Mouse (Mus musculus) heart, postnatal 36 days (tissue): Measurements from ENCODE around the gene Olfr1425. TPM values are rescaled to one million over a fixed set of nuclear protein-coding genes. Genes with fewer than 3 reads are reported as not detected.
"Not testable (repeated sequence)": the region's sequence is repeated elsewhere in the genome, so short reads cannot be mapped to it uniquely, and the experiment has no call there.

ENCODE experiments used
- DNase-seq, 2 experiments: peaks; one replicate each; pipeline ENCODE4 v3.0.0; 2021 to 2022
- intact Hi-C: fragments of 180-260 bp; cut with DNase I; formaldehyde crosslinking; loops from one replicate; pipeline ENCODE4 v1.15.1; 2025
- total RNA-seq, 2 experiments: library from RNA; stranded (reverse); gene quantifications; 2 replicates each; pipeline ENCODE4 v1.2.3; 2021

The Olfr1425 gene
- not detected for total RNA-seq

DNA sequence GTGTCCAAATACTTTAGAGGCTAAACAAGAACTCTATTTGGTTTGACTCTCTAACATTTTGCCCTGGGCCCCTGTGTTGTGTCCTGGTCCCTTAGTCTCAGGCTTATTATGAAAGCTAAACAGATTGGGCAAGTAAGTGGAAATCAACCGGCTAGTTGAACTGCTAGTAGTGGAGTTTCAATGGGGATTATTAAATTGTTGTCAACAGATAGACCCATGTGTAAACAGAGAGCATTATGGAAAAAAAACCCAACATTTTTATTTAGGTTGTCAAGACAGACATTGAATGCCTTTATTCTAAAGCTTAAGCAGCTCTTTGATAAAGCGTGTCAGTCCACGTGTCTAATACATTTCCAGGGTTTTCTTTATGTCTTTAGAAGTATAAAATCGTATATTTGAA is at the start of gene Olfr1425:
Olfr1425 (minus strand) TSS at position 101 of the 400 bp plus-strand sequence.
- intact Hi-C loops, result not testable (repeated sequence)

DNA sequence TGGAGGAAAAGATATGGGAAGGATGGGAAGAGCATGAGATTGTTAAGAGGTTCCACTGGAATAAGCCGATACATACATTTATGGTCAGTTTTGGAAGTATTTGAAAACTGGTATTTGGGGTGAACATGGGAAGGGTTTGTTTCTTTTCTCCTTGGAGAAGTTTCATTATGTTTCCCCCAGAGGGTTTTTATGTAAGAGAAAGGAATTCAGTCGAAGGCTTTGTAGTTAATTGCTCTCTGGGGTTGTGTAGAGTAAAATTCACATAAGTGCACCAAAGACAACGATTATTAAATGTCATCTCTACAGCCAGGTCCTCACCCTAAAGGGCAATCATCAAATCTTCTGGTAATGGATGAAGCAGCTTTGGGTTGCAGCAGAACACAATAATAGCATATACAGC is 45.6 kb upstream of the Olfr1425 start, which contains the start of gene Olfr76:
Olfr76 (minus strand) TSS at position 101 of the 400 bp plus-strand sequence.
- no peak for DNase-seq
- intact Hi-C loops, result no loop called here

More for the DNA sequence above, at the start of gene Olfr1425:
- not testable (repeated sequence) for DNase-seq

DNA sequence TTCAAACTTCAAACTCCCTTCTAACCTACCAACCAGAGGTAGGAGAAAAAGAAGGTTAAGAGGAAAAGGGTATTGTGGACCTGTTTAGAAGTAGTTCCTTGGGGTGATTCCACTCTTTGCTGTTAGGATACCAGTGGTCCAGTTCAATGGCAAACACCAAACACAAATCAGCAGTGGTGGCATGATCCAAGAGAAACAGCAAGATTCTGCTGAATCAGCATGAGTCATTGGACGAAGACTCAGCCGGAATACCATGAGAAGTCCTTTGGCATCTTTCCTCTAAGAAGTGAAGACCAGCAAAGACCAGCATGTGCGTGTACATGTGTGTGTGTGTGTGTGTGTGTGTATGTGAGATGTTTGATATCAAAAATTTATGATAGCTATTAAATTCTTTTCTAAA is 38.9 kb upstream of the Olfr1425 start:
- intact Hi-C loops, result no loop called here

DNA sequence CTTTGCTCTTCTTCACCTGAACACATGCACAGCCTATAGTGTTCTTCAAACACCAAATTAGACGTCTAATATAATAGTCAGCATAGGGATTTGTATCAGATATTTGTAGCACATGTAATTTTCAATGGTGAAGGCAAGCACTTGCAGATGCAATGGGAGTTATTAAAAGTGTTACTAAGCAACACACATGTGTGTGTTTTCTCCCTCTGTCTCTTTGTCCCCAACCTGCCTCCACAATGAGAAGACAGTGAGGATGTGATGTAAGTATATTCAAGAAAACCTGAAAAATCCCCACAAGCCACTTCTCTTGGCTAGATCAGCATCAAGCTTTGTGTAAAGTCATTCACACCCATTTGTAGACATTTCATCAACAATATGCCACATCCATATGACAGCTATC is 38.3 kb upstream of the Olfr1425 start, which contains the start of gene Olfr1428:
Olfr1428 (minus strand) TSS at position 101 of the 400 bp plus-strand sequence.
- intact Hi-C loops, result no loop called here
- DNase-seq, result no peak

More for the DNA sequence above, 38.9 kb upstream of the Olfr1425 start:
- no peak for DNase-seq

DNA sequence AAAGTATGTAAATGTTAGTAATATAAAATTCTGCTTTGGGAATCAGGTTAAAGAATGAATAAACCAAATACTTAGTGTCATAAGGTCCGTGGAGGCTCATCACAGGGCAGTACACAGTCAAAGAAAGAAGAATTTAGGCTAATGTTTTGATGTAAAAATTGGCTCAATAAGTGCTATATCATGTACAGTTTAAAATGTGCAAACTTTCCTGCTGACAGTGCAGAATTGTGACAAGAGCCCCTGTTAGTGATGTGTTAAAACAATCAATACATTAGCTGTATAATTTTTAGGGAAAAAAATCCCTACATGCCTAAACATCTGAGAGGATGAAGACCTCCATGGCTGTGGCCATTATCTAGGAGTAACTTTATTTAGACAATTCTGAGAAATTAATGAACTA is 36.3 kb upstream of the Olfr1425 start:
- DNase-seq, result no peak
- intact Hi-C loops, result no loop called here

DNA sequence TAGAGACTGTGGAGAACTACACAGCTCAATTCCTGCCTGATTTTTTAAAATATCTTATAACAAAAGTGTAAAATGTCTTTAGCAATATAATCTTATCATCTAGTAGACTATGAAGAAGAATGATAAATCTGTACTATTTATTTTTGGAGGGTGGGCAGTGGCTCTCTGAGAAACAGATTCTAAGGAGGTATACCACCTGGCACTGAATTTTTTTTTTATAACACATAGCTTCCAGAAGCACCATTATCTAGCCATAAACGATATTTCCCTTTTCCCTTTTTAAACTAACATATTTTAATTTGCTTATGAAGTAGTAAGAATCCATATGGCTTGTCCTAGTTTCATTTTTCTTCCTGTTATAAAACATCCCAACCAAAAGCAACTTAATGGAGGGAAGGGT is 27.0 kb upstream of the Olfr1425 start:
- no peak for DNase-seq
- intact Hi-C loops, result no loop called here

DNA sequence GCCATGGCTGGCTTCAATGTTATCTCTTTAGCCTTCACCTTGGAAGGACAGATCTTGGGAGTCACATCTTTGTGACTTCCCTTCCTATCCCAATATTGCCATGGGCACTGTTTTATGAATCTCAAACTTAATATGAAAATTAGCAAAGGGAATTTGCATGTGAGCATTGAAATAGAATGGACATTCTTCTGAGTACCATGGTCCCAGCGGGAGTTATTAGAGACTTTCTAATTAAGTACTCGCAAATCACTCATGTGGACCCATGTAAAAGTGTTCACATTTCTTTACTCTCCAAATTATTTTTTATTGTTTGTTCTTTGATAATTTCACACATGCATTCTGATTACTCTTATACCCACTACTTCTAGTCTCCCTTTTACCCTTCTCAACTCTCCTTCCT is 25.7 kb upstream of the Olfr1425 start, which contains the start of gene Olfr1427:
Olfr1427 (minus strand) TSS at position 101 of the 400 bp plus-strand sequence.
- intact Hi-C loops, result no loop called here

DNA sequence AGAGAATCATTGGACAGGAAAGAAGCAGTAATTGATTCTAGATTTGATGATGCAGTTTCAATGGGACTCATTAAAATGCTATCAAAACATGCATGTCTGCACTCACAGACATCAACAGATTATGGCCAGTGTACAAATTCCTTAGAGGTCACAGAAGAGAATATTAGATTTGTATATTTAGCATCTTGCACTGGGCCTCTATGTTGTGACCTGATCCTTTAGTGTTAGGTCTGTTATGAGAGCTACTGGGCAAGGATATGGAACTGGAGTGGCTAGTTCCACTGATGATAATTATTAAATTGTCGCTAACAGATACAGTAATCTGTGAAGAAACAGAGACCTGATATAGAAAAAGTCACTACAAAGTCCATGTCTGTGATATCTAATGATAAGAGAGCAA is 14.4 kb upstream of the Olfr1425 start, which contains the start of gene Olfr1426:
Olfr1426 (minus strand) TSS at position 101 of the 400 bp plus-strand sequence.
- intact Hi-C loops, result no loop called here

More for the DNA sequence above, 25.7 kb upstream of the Olfr1425 start, which contains the start of gene Olfr1427:
- DNase-seq, result no peak

DNA sequence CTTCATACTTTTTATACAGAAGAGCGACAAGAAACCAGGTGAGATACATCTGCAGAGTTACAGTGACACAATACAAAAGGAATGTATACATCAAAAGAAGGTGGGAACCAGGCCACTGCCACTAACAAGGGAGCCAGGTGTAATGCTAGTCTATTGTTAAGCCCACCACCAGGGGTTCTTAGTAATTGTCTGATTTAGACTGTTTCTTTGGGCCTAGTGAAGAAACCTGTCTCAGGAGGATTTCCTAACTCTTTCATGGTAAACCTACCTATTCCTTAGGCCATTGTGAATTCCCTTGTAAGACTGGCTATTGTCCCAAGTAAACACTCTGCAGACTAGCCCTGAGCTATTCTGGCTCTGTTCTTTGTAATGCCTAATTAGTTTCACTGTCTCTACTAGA is 8.0 kb downstream of the Olfr1425 start:
- intact Hi-C loops, DNase-seq: not testable (repeated sequence)

More for the DNA sequence above, 14.4 kb upstream of the Olfr1425 start, which contains the start of gene Olfr1426:
- no peak for DNase-seq

DNA sequence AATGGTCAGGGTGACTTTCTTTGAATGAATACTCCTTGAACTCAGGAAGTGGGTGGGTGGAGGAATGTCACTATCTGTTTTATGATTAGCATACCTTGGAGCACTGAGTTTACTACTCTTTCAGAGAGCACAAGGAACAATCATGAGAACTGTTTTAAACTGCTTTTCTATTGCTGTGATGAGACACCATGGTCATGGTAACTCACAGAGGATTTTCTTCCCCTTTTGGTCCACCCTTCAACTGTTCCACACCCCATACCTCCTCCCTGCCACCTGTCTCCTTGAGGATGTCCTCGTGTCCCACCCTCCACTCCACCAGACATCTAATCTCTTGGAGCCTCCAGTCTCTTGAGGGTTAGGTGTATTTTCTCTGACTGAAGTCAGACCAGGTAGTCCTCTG is 9.7 kb downstream of the Olfr1425 start:
- DNase-seq, intact Hi-C loops: not testable (repeated sequence)

DNA sequence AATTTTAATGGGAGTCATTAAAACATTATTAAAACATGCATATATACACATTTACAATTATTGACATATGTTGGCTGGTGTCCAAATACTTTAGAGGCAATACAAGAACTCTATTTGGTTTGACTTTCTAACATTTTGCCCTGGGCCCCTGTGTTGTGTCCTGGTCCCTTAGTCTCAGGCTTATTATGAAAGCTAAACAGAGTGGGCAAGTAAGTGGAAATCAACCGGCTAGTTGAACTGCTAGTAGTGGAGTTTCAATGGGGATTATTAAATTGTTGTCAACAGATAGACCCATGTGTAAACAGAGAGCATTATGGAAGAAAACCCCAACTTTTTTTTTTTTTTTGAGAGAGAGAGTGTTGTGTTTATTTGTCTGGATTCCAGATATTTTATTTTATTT is 14.9 kb downstream of the Olfr1425 start, which contains the start of gene Olfr1424:
Olfr1424 (minus strand) TSS at position 101 of the 400 bp plus-strand sequence.
- DNase-seq, intact Hi-C loops: not testable (repeated sequence)

DNA sequence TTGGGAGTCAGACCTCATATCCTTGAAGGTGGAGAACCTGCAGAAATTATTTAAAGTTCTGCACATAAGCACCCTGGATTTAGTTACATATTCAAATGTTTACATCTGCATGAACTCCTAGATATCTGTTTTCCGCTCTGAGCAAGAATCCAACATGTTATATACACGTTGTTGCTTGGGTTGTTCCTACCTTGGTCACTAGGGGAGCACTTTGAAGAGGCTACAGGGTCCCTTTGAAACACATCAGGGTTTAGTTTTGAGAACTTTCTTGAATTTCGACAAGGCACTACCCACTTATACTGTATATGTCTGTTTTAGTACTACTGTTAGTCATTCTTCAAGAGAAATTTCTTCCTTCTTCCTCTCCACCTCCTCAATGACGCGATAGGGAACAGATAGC is 34.4 kb downstream of the Olfr1425 start:
- DNase-seq, result no peak
- intact Hi-C loops, result no loop called here

DNA sequence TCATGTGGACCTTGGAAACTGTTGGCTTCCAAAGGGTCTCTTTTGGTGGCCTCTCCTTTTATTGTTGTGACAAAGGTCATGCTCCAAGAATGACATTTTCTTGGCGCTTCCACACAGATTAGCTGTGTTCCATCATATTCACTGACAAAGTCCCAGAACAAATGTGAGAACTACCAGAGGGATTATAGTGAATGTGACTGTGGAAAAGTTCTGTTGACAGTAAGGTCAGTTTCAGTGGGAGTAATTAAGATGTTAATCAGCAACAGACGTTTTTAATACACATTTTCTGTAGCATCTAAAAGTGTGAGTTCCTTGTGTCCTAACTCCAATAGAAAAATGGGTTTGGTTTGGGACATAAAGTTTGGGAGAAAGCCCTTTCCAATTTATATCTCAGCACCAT is 36.3 kb downstream of the Olfr1425 start, which contains the start of gene Olfr1423:
Olfr1423 (minus strand) TSS at position 101 of the 400 bp plus-strand sequence.
- intact Hi-C loops, result no loop called here

DNA sequence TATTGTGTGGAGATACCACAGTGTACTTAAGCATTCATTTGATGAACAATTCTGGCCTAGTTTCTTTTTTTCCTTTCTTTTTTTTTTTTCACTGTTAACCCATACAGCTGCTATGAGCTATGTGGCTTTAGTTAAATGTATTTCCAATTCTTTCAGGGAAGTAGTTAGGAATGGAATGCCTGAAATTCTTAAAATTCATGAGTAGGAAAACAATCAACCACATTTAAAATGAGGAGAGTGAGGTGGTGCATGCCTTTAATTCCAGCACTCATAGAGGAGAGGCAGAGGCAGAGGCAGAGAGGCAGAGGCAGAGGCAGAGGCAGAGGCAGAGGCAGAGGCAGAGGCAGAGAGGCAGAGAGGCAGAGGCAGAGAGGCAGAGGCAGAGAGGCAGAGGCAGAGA is 39.8 kb downstream of the Olfr1425 start:
- no peak for DNase-seq
- intact Hi-C loops, result no loop called here

More for the DNA sequence above, 36.3 kb downstream of the Olfr1425 start, which contains the start of gene Olfr1423:
- DNase-seq, result no peak

DNA sequence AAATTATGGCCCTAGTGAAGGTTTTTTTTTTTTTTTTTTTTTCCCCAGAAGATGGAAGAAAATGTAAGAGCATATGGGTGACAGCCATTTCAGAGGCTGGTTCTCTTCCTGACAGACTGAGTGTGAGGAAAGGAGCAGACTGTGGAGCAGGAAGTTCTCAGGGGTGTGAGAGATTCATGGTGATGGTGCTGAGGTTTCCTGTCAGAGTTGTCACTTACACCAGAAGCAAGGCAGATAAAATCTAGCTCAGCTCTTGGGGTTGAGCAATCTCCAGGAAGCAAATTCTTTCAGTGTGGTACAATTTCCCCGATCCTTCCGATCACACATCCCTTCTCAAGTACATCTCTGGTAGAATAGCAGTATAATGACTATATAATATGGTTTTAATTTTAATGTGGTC is 50.9 kb downstream of the Olfr1425 start:
- intact Hi-C loops, result no loop called here
- no peak for DNase-seq

DNA sequence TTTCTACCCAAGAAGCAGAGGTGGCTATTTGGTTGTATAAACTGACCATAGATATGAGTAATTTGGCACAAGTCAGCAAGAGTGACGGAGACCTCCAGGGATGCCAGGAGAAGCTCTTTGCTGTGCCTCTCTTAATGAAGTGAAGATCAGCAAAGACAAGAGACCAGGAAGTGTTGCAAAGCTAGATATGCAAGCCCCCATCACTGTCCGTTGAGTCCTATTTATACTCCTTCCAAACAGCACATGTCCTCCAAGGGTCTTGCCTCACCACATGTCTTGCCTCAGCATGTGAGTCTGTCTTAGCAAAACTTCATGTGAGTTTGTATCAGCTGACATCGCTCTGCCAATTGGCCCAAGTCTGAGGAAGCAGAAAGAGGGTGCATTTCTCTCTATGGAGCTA is 52.2 kb downstream of the Olfr1425 start:
- DNase-seq, result no peak
- intact Hi-C loops, result no loop called here

DNA sequence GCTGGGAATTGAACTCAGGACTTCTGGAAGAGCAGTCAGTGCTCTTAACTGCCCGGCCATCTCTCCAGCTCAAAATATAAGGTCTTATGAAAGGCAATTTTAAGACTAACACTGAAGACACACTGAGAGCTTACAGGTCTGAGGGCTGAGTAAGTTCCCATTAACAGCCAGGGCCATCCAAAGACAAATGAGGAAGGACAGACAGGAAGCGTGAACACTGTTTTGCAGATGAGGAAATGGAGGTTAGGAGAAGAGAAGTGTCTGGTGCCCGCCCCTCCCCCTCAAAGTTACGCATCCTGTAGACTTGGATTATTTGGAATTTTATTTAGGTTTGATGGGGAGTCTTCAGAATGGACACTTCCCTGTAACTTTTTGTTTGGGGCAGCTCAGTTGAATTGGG is 53.4 kb downstream of the Olfr1425 start:
- DNase-seq, result no peak

More for the DNA sequence above, 53.4 kb downstream of the Olfr1425 start:
- intact Hi-C loops, result no loop called here

Other genes starting within 250 kb of the Olfr1425 start
- gene Olfr1417, start 238.5 kb downstream of the Olfr1425 start, total RNA-seq, result not detected
- not detected for gene Olfr1418, start 216.7 kb downstream of the Olfr1425 start, total RNA-seq
- not detected for gene Olfr1419, start 202.6 kb downstream of the Olfr1425 start, total RNA-seq
- gene Olfr1420, start 191.2 kb downstream of the Olfr1425 start, total RNA-seq, result not detected
- gene Patl1, start 165.3 kb downstream of the Olfr1425 start, total RNA-seq, result 10 to 100 TPM; 26.3 to 27.3 TPM
- gene Osbp, start 111.8 kb downstream of the Olfr1425 start, total RNA-seq, result 100 to 1,000 TPM; 102 to 106 TPM
- gene Olfr1423, start 36.4 kb downstream of the Olfr1425 start, total RNA-seq, result not detected
- not detected for gene Olfr1424, start 15.0 kb downstream of the Olfr1425 start, total RNA-seq
- not detected for gene Olfr1426, start 14.3 kb upstream of the Olfr1425 start, total RNA-seq
- gene Olfr1427, start 25.6 kb upstream of the Olfr1425 start, total RNA-seq, result not detected
- not detected for gene Olfr1428, start 38.2 kb upstream of the Olfr1425 start, total RNA-seq
- gene Olfr76, start 45.5 kb upstream of the Olfr1425 start, total RNA-seq, result not detected
- not detected for gene Olfr1555-ps1, start 92.4 kb upstream of the Olfr1425 start, total RNA-seq
- not detected for gene Olfr1431, start 122.9 kb upstream of the Olfr1425 start, total RNA-seq
- not detected for gene Olfr1432, start 154.9 kb upstream of the Olfr1425 start, total RNA-seq
- not detected for gene Olfr262, start 163.9 kb upstream of the Olfr1425 start, total RNA-seq
- not detected for gene Olfr235, start 183.3 kb upstream of the Olfr1425 start, total RNA-seq
- gene Olfr1434, start 202.1 kb upstream of the Olfr1425 start, total RNA-seq, result not detected
- not detected for gene Olfr1436, start 221.4 kb upstream of the Olfr1425 start, total RNA-seq
- not detected for gene Olfr1437, start 247.4 kb upstream of the Olfr1425 start, total RNA-seq